Mouse (Mus musculus) left cerebral cortex, postnatal 14 days (tissue): ENCODE measurements at regions not wholly inside any gene's neighbourhood (a gene's known extent, or its start where the extent isn't known, plus 50 kb on each side); places are given as distances from the start of the nearest gene placed in this dataset.

Source experiments
- DNase-seq, 2 experiments: peaks; one replicate each; pipeline ENCODE4 v3.0.0; 2021 to 2022; ENCODE audit warnings: low spot score in 2 of 2, mixed read lengths in 1 of 2
- intact Hi-C: fragments of 180-260 bp; cut with DNase I; formaldehyde crosslinking; loops from one replicate; pipeline ENCODE4 v1.15.1; 2025

GRCm38 (mm10) chr8:7489948-7490347 is 1171.1 kb downstream of the Efnb2 start:
- intact Hi-C loops = no loop called here
- no peak for DNase-seq

GRCm38 (mm10) chr8:7472153-7472796 is 1188.8 kb downstream of the Efnb2 start:
- DNase-seq = no peak
- intact Hi-C loops = no loop called here

GRCm38 (mm10) chr8:7469261-7469660 is 1191.8 kb downstream of the Efnb2 start:
- DNase-seq = no peak
- intact Hi-C loops = no loop called here

GRCm38 (mm10) chr8:7462798-7463197 is 1198.2 kb downstream of the Efnb2 start:
- intact Hi-C loops = no loop called here
- DNase-seq = no peak

GRCm38 (mm10) chr8:7449361-7449760 is 1211.7 kb downstream of the Efnb2 start:
- DNase-seq = no peak
- intact Hi-C loops = no loop called here

- intact Hi-C loops = no loop called here
- no peak for DNase-seq
Observed at GRCm38 (mm10) chr8:7447026-7447425, 1214.0 kb downstream of the Efnb2 start.

GRCm38 (mm10) chr8:7440829-7441228 is 1220.2 kb downstream of the Efnb2 start:
- DNase-seq = no peak
- intact Hi-C loops = no loop called here

GRCm38 (mm10) chr8:7440278-7440684 is 1220.8 kb downstream of the Efnb2 start:
- no peak for DNase-seq
- intact Hi-C loops = no loop called here

- intact Hi-C loops = no loop called here
- DNase-seq = no peak
Observed at GRCm38 (mm10) chr8:7439869-7440268, 1221.2 kb downstream of the Efnb2 start.

GRCm38 (mm10) chr8:7430482-7430881 is 1230.6 kb downstream of the Efnb2 start:
- intact Hi-C loops = no loop called here
- no peak for DNase-seq

- intact Hi-C loops = no loop called here
Observed at GRCm38 (mm10) chr8:7398175-7398574, 1262.9 kb downstream of the Efnb2 start.

GRCm38 (mm10) chr8:7397355-7397862 is 1263.6 kb downstream of the Efnb2 start:
- DNase-seq = peak in 1 of 2 experiments; percentile 6
- intact Hi-C loops = no loop called here

More at GRCm38 (mm10) chr8:7398175-7398574, 1262.9 kb downstream of the Efnb2 start:
- no peak for DNase-seq
